Mouse (Mus musculus) small intestine, adult 2 months (tissue): ENCODE results near the gene Foxb2.

Experiments
- CTCF ChIP-seq: fragments of 200-500 bp; IDR thresholded peaks from 2 replicates; pipeline ENCODE4 v1.5.1; 2012; ENCODE audit warnings: low read depth, mild to moderate bottlenecking, control low read depth, inconsistent platforms, low read length, moderate library complexity, mixed read lengths; ENCODE audit not compliant: insufficient replicate concordance, insufficient read length; ENCODE audit errors: extremely low read depth
- POLR2A ChIP-seq: fragments of 200-500 bp; IDR thresholded peaks from 2 replicates; pipeline ENCODE4 v1.6.1; 2012; ENCODE audit warnings: low read depth, mild to moderate bottlenecking, control low read depth, inconsistent platforms, low read length, moderate library complexity

- TF ChIP-seq POLR2A (no peak), CTCF (no peak)
These were observed at the start of gene Foxb2 for GRCm38 (mm10) chr19:16873221-16873861.
